Mouse (Mus musculus) spleen, embryonic (tissue): ENCODE measurements around the gene Tox2.

Experiments
- CTCF ChIA-PET: fragments of 350-600 bp; sonication (Branson Sonifier 250); formaldehyde crosslinking; loops from one replicate; lab custom pipeline; 2022; lab: Charles Lee

Gene Tox2

DNA sequence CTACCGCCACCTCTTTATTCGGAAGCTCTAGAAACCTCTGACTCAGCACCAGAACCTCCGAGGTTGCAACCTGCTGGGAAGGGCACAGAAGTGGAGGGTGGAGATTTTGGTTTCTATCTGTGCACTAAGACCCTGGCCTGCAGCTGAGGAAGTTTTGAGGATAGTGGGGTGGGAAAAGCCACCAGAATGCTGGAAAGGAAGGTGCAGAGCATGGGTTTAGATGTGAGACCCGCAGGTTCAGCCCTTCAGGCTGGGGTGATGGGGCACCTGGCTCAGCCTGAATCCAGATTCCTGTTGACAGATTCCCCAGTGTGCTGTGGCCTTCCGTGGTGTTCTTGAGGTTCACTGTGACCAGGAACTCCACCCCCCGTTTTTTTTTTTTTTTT is 2.3 kb downstream of the Tox2 start:
- CTCF ChIA-PET, result no interaction called here

DNA sequence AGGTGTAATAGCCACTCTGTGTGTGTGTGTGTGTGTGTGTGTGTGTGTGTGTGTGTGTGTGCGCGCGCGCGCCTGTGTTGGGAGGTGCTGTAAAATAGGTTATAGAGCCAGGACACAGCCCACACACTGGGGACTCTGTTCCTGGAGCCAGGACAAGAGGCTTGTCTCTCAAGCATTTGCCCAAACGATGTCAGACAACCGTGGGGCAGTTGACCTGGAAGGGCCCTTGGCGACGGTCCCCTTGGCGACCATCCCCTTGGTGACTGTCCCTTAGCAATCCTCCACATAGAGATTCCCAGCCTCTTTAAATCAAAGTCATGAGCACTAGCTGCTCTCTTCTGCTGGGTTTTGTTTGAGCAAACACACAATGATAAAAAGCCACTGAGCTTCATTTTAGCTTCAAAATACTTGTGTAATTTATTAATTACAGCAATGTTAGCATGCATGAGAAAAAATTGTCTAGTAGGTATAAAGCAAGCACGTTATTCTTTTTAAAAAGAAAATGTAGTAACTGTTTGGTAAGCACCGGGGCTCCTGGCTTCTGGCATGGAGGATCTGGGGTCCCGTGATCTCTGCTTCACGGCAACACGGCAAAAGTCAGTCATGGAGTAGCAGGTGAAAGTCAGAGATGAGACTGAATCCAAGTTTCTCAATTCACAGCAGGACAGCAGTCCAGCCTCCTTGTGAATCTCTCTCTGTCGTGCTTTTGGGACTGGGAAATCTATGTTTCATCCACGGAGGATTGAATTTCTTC is 3.0 kb downstream of the Tox2 start:
- CTCF ChIA-PET, result no interaction called here

DNA sequence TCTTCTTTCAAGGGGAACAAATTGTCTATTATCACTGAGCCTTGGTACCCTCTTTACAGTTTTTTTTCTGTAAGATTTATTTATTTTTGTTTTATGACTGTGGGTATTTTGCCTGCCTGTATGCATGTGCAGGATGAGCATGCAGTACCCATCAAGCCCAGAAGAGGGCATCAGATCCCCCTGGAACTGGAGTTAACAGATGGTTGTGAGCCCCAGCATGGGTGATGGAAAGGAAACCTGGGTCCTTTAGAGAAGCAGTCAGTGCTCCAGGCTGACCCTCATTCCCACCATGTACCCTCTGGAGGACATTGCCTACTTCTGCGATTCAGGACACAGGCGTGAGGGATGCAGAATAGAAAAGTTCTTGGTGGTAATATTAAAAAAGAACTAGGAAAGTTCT is 4.4 kb downstream of the Tox2 start:
- CTCF ChIA-PET, result no interaction called here

DNA sequence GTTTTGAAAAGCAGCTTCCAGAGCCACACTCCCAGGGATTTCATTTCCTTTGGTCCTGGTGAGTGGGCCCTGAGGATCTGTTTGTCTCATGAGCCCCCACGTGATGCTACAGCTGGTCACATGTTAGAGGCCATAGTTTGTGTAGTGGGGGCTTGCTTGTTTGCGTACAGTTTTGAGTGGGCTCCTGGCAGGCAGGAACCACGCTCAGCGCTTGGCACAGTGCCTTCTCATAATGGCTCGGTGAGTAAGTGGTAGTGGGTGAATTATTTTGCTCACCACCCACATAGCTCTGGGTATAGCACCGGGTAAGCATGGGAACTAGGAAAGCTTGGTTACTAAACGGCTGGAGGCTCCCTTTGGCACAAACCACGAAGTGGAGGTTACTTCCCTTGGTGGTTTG is 6.2 kb downstream of the Tox2 start:
- CTCF ChIA-PET, result no interaction called here

DNA sequence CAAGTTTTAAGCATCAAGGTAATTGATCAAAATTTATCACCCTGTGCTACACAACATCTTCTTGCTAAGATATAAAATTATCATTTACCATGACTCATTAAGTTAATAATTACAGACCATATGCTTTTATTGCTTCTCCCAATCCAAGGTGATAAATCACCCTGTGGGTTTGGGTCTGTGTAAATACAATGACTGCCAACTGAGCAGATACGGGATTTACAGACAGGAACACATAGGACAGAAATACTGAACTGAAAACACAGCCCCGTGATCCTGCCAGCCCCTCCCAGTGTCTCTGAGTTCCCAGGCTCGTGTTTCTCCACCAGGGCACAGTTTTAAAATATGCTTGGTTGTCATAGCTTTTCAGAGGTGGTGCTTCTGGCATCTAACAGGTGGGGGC is 10.2 kb downstream of the Tox2 start:
- CTCF ChIA-PET, result no interaction called here

DNA sequence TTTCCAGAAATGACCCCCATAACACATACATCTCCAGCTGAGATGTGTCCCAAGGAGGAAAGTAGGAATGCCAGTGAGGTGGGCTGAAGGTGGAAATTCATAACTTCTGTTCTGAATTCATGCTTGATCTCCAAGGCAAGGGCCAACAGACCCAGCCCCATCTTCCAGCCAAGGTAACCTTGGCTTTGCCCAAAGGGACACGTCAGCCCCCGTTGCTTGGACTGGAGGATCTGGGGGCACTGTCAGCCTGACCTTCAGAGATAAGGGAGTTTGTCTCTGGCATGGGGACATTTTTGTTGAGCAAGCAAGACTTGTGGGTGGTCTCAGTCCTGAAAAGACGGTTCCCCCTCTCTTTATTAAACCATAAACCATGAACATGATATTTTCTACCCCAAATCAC is 15.2 kb downstream of the Tox2 start:
- CTCF ChIA-PET, result no interaction called here

DNA sequence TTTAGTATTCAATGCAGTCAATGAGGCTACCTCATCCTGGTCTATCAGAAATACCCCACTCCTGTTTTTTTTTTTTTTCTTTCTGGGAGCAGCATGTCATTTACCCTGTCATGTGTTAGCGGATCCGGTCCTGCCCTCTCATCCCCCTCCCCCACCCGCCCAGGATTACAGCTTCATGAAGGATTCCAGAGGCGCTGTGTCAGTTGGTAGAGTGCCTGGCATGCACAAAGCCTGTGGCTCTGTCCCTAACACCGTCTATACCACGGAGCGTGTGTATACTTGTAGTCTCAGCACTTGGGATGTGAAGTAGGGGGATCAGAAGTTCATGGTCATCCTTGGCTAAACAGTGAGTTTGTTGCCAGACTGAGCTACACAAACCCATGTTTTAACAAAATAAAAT is 15.6 kb downstream of the Tox2 start:
- CTCF ChIA-PET, result no interaction called here

DNA sequence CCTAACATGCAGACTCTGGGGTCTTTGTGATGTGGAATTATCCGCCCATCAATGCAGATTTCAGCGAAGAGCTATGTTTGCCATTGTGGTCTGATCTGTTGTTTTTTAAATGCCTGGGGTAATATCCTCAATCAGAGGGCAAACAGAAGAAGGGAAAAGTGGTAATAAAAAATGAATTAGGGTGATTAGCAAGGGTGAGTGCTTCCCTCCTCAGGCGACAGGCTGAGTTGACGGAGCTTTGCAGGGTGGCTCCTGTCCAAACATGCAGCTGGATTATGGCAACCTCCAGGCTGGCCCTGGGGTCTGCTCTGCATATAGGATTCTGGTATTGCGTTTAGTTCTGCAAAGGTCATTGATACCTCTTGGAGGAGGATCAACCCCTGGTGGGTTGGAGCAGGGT is 16.5 kb downstream of the Tox2 start:
- CTCF ChIA-PET, result no interaction called here

DNA sequence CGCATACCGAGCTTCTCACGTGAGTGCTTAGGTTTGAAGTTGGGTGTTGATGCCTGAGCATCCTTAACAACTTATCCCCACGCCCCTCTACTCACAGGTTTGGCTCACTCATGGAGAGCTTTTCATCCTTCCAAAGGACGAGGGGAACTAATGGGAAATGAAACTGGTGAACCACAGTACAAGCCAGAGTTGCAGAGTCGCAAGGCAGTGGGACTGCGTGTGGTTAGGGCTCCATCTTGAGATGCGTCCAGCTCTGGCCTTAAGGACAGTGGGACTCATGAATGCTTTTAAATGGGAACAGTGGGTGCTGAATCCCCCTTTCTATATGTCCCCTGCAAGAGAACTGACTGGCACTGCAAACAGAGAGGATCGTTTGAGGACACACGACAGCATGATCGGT is 17.8 kb downstream of the Tox2 start:
- CTCF ChIA-PET, result no interaction called here

DNA sequence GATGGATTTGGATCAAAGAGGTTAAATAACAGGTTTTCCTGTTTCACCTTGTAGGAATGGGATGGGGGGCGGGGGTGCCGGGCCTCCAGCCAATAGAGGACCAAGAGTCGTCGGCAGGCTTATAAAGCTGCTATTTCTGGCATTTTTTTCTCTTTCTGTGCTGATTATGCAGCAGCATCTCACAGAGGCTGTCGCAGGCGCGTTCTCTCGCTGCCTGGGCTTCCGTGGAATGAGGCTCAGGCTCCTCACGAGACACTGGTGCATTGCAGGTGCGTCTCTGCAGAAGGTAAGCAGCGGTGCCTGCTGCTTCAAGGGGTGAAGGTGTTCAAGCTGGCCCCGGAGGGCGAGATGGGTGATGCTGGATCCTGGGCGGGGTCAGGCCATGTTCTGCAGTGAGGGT is 22.4 kb downstream of the Tox2 start:
- CTCF ChIA-PET, result no interaction called here

DNA sequence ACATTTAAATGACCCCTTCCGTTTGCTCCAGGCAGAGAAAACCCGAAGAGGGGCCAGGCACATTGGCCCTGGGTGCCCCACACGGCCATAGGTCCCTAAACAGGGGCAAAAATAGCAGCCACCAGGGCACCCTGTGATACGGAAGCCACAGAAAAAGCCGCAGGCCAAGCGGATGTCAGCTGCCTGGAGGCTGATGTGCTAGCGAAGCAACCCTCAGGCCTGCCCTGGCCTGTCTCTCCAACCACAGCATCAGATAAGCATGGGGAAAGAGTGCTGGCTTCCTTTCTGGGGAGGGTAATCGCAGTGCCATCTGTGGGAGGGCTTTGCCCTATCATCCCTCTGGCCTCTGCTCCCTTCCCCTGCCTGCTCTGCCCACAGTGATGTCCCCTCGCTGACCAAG is 26.1 kb downstream of the Tox2 start:
- CTCF ChIA-PET, result no interaction called here

DNA sequence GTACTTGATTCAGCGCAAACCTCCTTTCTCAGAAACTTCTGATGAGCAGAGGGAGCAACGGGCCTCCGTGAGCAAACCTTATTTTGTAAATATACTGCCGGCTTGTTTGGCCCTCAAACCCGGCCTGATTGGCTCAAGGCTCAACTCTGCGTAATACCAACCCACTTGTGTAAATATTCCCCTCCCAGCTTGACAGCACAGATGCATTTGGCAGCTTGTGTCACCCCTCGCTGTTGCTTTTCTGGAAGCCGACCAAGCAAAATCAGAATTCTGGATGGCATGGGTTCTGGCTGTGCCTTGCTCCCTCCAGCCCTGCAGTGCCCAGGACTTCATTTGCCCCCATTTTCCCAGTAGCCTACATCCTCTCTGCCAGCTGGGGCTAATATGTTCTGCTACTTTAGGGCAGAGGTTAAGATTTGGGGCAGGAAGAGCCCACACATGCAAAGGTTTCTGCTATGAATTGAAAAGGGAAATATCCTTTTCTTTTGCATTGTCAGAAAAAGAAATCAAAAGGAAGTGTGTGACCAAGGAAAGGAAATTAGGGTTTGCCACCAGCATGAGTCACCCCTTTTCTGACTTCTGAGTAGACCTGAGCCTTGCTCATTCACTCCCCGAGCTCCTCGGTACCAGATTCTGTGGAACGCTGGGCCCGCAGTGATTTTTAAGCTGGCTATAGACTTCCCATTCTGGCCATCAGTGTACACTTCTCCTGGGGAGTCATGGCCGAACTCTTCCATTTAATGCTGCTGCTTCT is 29.0 kb downstream of the Tox2 start:
- CTCF ChIA-PET, result no interaction called here

DNA sequence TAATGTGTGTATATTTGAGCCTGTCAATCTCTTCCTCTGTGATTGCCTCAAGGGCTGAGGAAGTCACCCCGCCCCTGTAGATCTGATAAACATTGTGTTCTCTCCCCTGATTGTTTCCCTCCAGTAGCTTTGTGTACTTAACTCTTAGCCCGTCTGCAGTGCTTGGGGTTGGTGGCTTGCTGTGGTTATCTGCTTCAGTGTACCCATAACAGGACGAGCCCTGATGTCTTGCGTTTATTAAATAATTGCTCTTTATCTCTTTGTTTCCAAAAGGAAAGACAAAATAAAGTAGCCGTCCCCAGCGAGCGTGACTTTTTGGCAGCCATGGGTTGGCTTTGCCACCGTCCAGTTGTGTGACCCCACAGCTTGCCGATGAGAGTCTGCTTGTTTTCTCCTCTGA is 30.7 kb downstream of the Tox2 start:
- CTCF ChIA-PET, result no interaction called here

DNA sequence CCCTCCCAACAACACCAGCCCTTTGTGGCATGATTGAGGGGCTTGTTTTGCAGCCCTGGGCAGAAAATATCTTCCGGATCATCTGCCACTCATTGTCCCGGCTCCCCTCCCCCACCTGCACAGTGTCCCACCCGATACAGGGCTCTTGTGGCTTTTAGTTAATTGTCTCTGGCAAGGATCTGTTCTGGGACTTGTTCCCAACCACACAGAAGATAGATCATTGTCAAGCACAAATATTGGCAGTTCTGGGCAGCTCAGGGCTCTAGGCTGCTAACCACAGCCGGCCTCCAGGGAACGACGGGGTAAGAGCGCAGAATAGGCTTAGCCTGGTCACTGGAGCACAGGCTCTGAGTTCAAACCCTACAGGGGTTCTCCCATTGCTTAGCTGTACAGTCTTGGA is 33.1 kb downstream of the Tox2 start:
- CTCF ChIA-PET, result no interaction called here

DNA sequence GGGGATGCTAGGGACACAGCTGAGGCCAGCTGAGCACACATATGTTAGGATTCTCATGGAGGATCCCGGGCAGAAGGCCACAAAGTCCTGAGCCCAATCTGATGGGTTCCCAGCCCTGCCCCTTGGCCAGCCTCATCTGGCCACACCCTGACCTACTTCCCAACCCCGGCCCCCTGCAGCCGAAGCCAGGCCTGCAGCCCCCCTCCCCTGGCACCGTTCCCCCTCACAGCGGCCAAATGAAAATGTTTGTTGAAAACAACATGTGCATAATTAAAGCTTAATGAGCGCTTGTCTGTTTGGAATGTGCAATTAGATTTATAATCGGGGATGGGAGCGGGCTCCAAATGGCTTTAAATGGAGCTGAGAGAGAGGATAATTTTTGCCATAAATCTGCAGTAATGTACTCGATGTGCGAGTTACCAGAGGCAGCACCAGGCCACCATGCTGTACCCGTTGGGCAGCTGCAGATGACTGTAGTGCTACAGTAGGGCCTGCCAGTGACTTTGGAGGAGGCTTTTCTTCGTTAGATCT is 35.1 kb downstream of the Tox2 start:
- CTCF ChIA-PET, result interaction anchor here (0.6 kb wide), 1 partner anchor 12 kb away, joined by 3 read pairs; no protein-coding TSS in a partner anchor

DNA sequence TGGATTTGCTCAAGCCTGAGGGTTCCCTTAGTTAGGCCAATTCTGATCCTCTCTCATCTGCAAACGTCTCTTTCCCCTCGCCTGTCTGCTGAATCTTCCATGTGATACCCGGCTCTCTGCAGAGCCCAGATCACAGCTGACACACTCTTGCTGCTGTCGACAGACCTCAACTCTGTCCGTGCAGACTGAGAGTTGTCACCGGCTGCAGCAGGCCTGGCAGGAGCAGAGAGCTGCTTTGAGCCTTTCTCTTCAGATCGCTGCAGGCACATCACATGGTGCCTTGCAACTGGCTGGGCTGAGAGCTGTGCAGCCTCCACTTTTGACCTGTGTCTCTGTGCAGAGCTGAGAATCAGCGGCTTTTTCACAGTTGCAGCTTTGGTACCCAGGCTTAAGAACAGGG is 37.0 kb downstream of the Tox2 start:
- CTCF ChIA-PET, result no interaction called here

DNA sequence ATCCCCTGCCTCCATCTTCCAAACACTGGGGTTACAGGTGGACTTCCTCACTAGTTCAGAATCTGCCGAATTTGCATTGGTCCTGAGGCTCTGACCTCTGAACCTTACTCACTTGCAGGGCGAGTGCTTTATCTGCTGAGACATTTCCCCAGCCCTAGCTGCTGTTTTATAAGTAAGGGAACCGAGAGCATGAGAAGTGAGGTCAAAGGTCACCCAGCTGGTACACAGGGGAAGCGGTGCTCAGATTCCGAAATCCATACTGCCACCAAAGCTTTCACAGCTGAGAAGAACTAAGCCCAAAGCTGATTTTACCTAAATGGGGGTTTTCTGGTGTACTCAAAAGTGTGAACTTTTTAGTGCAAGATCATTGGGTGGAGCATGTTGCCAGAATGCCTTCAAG is 38.9 kb downstream of the Tox2 start:
- CTCF ChIA-PET, result no interaction called here

DNA sequence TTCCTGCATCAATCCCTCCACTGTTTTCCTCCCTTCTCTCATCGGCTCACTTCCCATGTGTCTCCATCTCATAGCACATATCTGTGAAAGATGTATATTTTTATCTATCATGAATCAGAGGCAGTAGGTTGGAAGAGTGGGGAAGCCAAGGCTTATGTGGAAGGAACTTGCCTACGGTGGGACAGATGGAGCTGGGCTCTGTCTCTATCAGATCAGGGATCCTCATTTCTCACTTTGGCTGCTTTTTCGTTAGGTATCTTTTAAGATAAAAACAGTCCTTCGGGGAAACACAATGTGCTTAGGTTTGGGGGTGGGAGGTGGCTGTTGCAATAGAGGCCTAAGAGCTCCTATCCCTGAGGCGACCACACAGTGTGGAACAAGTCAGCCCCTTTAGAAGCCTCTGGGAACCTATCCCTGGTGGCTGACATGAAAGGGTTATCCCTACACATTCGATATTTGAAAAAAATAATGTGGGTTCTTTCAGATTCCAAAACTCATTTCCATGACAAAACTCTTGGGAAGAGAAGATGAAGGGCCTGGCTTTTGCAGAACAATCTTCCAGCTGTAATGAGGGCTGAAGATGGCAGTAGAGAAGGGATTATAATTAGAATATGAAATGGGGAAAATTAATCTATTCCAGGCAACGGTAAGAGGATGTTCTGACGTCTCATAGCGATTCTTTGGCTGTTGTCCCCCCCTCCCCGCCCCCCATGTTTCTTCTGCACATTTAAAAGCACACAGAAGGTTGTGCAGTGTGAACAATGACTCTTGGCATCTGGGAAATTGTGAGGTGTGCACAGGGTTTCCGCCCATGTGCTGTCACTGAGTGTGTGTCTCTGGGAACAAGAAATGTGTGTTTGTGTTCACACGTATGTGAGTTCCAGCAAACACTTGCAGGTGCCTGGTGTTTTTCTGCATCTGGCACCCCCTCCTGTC is 41.3 kb downstream of the Tox2 start:
- CTCF ChIA-PET, result no interaction called here

DNA sequence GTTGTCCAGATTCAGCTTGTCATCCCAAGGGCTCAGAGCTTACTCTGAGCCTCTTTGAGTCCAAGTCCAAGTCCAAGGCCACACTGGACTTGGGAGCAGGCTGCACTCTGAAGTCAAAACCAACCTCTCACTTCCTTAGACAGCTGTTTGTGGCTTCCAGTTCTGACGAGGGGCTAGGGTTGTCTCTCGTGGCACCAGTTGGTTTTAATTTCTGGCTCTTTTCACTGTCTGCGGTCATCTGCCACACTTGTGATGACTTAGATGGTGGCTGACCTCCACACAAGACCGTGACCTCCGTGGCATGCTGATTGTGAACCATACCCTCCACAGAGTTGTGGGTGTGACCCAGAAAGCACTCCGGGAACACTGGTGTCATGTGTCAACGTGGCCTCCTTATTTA is 46.0 kb downstream of the Tox2 start:
- CTCF ChIA-PET, result no interaction called here

DNA sequence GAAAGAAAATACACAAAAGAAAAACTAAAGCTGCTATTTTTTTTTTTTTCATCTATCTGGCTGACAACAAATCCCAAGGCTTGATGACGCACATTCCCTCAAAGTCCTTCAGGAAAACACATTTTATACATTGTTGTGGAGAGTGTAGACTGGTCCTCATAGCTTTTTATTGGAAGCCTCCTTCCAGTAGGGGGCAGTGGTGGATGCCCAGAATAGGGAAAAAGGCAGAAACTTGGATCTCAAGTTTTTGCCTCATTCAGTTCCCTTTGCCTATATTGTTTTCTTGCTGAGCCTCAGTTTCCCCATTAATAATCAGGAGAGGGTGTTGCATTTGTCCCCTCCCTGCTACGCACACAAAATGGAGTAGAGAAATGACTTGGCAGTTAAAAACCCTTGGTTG is 49.7 kb downstream of the Tox2 start:
- CTCF ChIA-PET, result no interaction called here

DNA sequence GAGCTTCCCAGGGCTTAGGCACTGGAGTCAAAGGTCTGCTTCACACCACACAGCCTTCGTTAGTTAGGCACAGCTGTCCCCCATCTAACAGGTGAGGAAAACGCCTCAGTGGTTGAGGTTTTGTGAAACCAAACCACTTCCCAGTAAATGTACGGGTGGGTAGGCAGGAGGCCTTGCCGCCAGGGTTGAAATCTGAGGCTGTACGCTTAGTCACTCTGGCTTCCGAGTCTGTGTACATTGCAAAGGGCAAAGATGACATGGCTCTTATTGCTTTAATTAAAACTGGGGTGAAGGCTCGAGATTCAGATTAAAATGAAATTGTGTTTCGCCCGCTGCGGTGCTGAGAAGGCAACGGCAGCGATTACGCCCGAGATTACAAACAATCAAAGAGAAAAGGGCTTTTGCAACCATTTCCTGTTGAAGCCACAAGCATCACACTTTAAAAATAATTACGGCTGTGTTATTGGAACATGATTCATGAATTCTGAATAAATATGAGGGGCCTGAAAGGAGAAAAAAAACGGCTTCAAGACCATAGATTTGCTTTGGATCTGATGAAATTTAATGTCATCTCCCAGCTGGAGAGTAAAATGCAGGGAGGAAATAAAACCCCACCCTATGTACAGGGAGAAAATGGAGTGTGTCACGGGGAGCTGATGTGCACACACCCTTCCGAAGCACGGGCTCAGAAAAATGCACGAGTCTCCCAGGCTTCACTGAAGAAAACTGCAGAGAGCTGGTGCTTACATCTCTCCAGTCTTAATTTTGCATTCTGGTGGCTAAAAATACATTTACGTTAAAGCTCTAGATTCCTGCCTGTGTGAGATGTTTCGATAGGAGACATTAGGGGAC is 50.5 kb downstream of the Tox2 start:
- CTCF ChIA-PET, result no interaction called here
